ENCODE assay signal across 17 mouse cellular contexts in the genomic region with DNA sequence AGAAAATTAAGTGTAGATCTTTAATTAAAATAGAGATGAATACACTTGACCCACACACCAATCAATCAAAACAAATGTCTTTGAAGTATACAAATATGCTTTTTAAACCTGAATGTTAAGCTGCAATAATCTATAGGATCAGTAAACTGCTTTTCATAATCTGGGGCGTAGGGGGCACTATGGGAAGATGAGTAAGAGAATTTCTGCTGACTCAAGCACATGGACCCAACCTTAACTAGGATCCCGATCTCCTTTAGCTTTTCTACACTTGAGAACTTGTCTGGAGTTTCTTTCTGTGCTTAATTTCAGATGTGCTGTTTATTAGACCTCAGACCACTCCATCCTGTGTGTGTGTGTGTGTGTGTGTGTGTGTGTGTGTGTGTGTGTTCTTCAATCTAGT.
"Had no signal": no experiment of that assay in that cellular context is flagged by ENCODE, and none has a peak within 500 bp of the region (broad histone marks: within the 10 kb centered on the region; RNA-seq: fewer than 3 reads in every experiment).

No protein-coding gene starts in this region.

- H3K4me1 ChIP-seq: neural tube, embryonic 12.5 days; neural tube, embryonic 13.5 days; neural tube, embryonic 15.5 days; stomach, embryonic 15.5 days had no signal

- H3K9ac ChIP-seq: neural tube, embryonic 12.5 days; neural tube, embryonic 13.5 days; neural tube, embryonic 15.5 days; stomach, embryonic 15.5 days had no signal

- H3K9me3 ChIP-seq: neural tube, embryonic 12.5 days; neural tube, embryonic 13.5 days; neural tube, embryonic 15.5 days; stomach, embryonic 15.5 days had no signal

- H3K27me3 ChIP-seq: neural tube, embryonic 12.5 days; neural tube, embryonic 13.5 days; neural tube, embryonic 15.5 days; stomach, embryonic 15.5 days had no signal

- H3K36me3 ChIP-seq: neural tube, embryonic 12.5 days; neural tube, embryonic 13.5 days; neural tube, embryonic 15.5 days; stomach, embryonic 15.5 days had no signal

- H3K4me2 ChIP-seq: neural tube, embryonic 12.5 days; neural tube, embryonic 13.5 days; neural tube, embryonic 15.5 days; stomach, embryonic 15.5 days had no signal

- DNase-seq: retina, postnatal 1 day; right cerebral cortex, adult 18-20 months; right cerebral cortex, postnatal 14 days; right cerebral cortex, postnatal 25 days; right cerebral cortex, postnatal 4 days; spleen, adult 18-20 months; thymus, adult 18-20 months; thymus, adult 2 months; thymus, postnatal 14 days; thymus, postnatal 25 days; thymus, postnatal 36 days; thymus, postnatal 4 days had no signal

- H3K27ac ChIP-seq: neural tube, embryonic 12.5 days; neural tube, embryonic 13.5 days; neural tube, embryonic 15.5 days; stomach, embryonic 15.5 days; stomach, postnatal 0 days had no signal

- H3K4me3 ChIP-seq: neural tube, embryonic 12.5 days; neural tube, embryonic 13.5 days; neural tube, embryonic 15.5 days; stomach, embryonic 15.5 days had no signal
